In genomic region chr11:102144957-102145470, GRCm38 (mm10) we compare ENCODE assay signal across 9 mouse cellular contexts. TPM values are rescaled to one million over a fixed set of nuclear protein-coding genes. Genes with fewer than 3 reads are reported as not detected.
DNase-seq lines count a peak whose midpoint lies in the region; ATAC-seq and TF ChIP-seq lines count a peak whose summit lies in the region.
"Had no signal": no experiment of that assay in that cellular context is flagged by ENCODE, and none has a peak within 500 bp of the region (broad histone marks: within the 10 kb centered on the region; RNA-seq: fewer than 3 reads in every experiment).

No protein-coding gene starts in this region.

- H3K27ac ChIP-seq in lung, embryonic 14.5 days (ENCODE audit: low read depth) = no peak overlapping the region
- no peak overlapping the region for H3K27ac ChIP-seq in forebrain, embryonic 10.5 days
- H3K27ac ChIP-seq in limb, embryonic 13.5 days = no peak overlapping the region
- H3K27ac ChIP-seq in small intestine, adult 2 months (ENCODE audit: insufficient read depth, low read depth, low read length) = peak overlapping the region; percentile 98

- H3K4me2 ChIP-seq in lung, embryonic 14.5 days = peak overlapping the region; percentile 59
- H3K4me2 ChIP-seq in limb, embryonic 13.5 days (replicated peaks) = peak overlapping the region; percentile 66

- no peaks in the 10 kb centered on the region for H3K9me3 ChIP-seq in lung, embryonic 14.5 days (ENCODE audit: low read depth, low read length)
- no peaks in the 10 kb centered on the region for H3K9me3 ChIP-seq in forebrain, embryonic 10.5 days
- no peaks in the 10 kb centered on the region for H3K9me3 ChIP-seq in limb, embryonic 13.5 days

- peaks cover 4% of the 10 kb centered on the region; the same call in 1 of the 2 replicates for H3K4me1 ChIP-seq in lung, embryonic 14.5 days (ENCODE audit: insufficient read depth)
- peaks cover 30% of the 10 kb centered on the region for H3K4me1 ChIP-seq in forebrain, embryonic 10.5 days
- H3K4me1 ChIP-seq in limb, embryonic 13.5 days = peaks cover 26% of the 10 kb centered on the region
- H3K4me1 ChIP-seq in small intestine, adult 2 months (ENCODE audit: control insufficient read depth, insufficient read depth, insufficient read length, low read length) = peaks cover 18% of the 10 kb centered on the region
- peaks cover 3% of the 10 kb centered on the region; the same call in 1 of the 2 replicates for H3K4me1 ChIP-seq in lung, adult 2 months (ENCODE audit: control insufficient read depth, insufficient read depth, low read length)

- no peak for TF ChIP-seq POLR2A in small intestine, adult 2 months (IDR thresholded peaks at IDR 0.05; ENCODE audit: low read depth, low read length)
- TF ChIP-seq POLR2A in lung, adult 2 months (IDR thresholded peaks at IDR 0.05; ENCODE audit: borderline replicate concordance, extremely low read depth, low read depth, low read length) = no peak

- DNase-seq in lung, embryonic 14.5 days = no peak
- DNase-seq in lung, postnatal 25 days (ENCODE audit: low spot score) = no peak
- DNase-seq in forebrain, embryonic 10.5 days (ENCODE audit: extremely low spot score, low spot score) = no peak
- no peak for DNase-seq in spleen, postnatal 10 days (ENCODE audit: low spot score in 2 of 2)
- no peak for DNase-seq in lung, adult 2 months
- DNase-seq: lung, postnatal 10 days had no signal

- peaks cover 51% of the 10 kb centered on the region for H3K27me3 ChIP-seq in lung, embryonic 14.5 days (ENCODE audit: insufficient read depth, low read length)
- peaks cover 81% of the 10 kb centered on the region for H3K27me3 ChIP-seq in forebrain, embryonic 10.5 days (ENCODE audit: poor library complexity, severe bottlenecking)
- peaks cover 77% of the 10 kb centered on the region for H3K27me3 ChIP-seq in limb, embryonic 13.5 days
- no peaks in the 10 kb centered on the region; the same call in 1 of the 2 replicates for H3K27me3 ChIP-seq in small intestine, adult 2 months (ENCODE audit: control insufficient read depth, insufficient read depth, low read length)

- 20% methylated on average over 13 of the region's 13 CpGs for WGBS in lung, embryonic 14.5 days
- 22% methylated on average over 13 of the region's 13 CpGs for WGBS in forebrain, embryonic 10.5 days
- WGBS in limb, embryonic 13.5 days = 17% methylated on average over 13 of the region's 13 CpGs
- WGBS in small intestine, adult 2 months = 14% methylated on average over 13 of the region's 13 CpGs
- WGBS in lung, adult 2 months = 24% methylated on average over 13 of the region's 13 CpGs

- H3K9ac ChIP-seq in lung, embryonic 14.5 days = no peak overlapping the region
- no peak overlapping the region for H3K9ac ChIP-seq in limb, embryonic 13.5 days

- no peaks in the 10 kb centered on the region for H3K36me3 ChIP-seq in lung, embryonic 14.5 days (ENCODE audit: insufficient read depth)
- no peaks in the 10 kb centered on the region for H3K36me3 ChIP-seq in forebrain, embryonic 10.5 days (replicated peaks)
- H3K36me3 ChIP-seq in limb, embryonic 13.5 days = no peaks in the 10 kb centered on the region
- H3K36me3 ChIP-seq in small intestine, adult 2 months (ENCODE audit: control insufficient read depth, insufficient read depth, low read length) = peaks cover 23% of the 10 kb centered on the region

- no peak for TF ChIP-seq CTCF in lung, embryonic 14.5 days (IDR thresholded peaks at IDR 0.05; ENCODE audit: low read depth)
- TF ChIP-seq CTCF in small intestine, adult 2 months (IDR thresholded peaks at IDR 0.05; ENCODE audit: extremely low read depth, insufficient read length, insufficient replicate concordance, low read depth, low read length) = no peak
- TF ChIP-seq CTCF in lung, adult 2 months (IDR thresholded peaks at IDR 0.05; ENCODE audit: insufficient read depth, low read length) = no peak

- peak overlapping the region; percentile 31 for H3K4me3 ChIP-seq in lung, embryonic 14.5 days (ENCODE audit: low read depth, low read length)
- H3K4me3 ChIP-seq in forebrain, embryonic 10.5 days = peak overlapping the region; percentile 44
- peak overlapping the region; percentile 40 for H3K4me3 ChIP-seq in limb, embryonic 13.5 days
- peak overlapping the region; percentile 85 for H3K4me3 ChIP-seq in small intestine, adult 2 months (ENCODE audit: low read depth, low read length)
- H3K4me3 ChIP-seq in lung, adult 2 months (replicated peaks; ENCODE audit: extremely low read depth, low read depth, low read length) = no peak overlapping the region

- no peak for ATAC-seq in lung, embryonic 14.5 days (ENCODE audit: insufficient read depth)
- no peak for ATAC-seq in limb, embryonic 13.5 days (ENCODE audit: low FRiP score, low read depth)
- no peak for ATAC-seq in granulocyte monocyte progenitor cell, adult 5-6 weeks (replicated peaks; ENCODE audit: poor library complexity, severe bottlenecking)

RNA-seq across cellular contexts. Expression of gene Nags, which starts 0.3 kb away (rescaled TPM):
- not detected in 2 replicates for polyA plus RNA-seq in lung, embryonic 14.5 days (2014; fragmentation: Nextera tagmentation; extraction: Ambion mirVana)
- polyA plus RNA-seq in forebrain, embryonic 10.5 days (2016; fragmentation: Nextera tagmentation; extraction: Ambion mirVana) = not detected in 2 replicates
- polyA plus RNA-seq in limb, embryonic 13.5 days (2015; fragmentation: Nextera tagmentation; extraction: Ambion mirVana) = 0.14 TPM in 1 of 2 replicates, not detected in the other
- polyA plus RNA-seq in small intestine, adult 2 months (2012; rRNA removed) = 44.2 and 87.7 TPM in 2 replicates
- polyA plus RNA-seq in lung, adult 2 months (2012; rRNA removed) = 0.41 and 0.72 TPM in 2 replicates
- not detected in 2 replicates for total RNA-seq in granulocyte monocyte progenitor cell, adult 5-6 weeks (2014; fragmentation: Nextera tagmentation)
- total RNA-seq in granulocyte monocyte progenitor cell, adult 5-6 weeks (2017) = 0.04 TPM in 1 of 2 replicates, not detected in the other

RNA-seq across cellular contexts. Expression of gene Tmem101, which starts 11.2 kb away (rescaled TPM):
- 26.3 and 26.8 TPM in 2 replicates for polyA plus RNA-seq in lung, embryonic 14.5 days (2014; fragmentation: Nextera tagmentation; extraction: Ambion mirVana)
- 37.3 and 39.8 TPM in 2 replicates for polyA plus RNA-seq in forebrain, embryonic 10.5 days (2016; fragmentation: Nextera tagmentation; extraction: Ambion mirVana)
- 44.7 and 46.1 TPM in 2 replicates for polyA plus RNA-seq in limb, embryonic 13.5 days (2015; fragmentation: Nextera tagmentation; extraction: Ambion mirVana)
- 8.3 and 13.0 TPM in 2 replicates for polyA plus RNA-seq in small intestine, adult 2 months (2012; rRNA removed)
- polyA plus RNA-seq in lung, adult 2 months (2012; rRNA removed) = 20.5 and 26.7 TPM in 2 replicates
- total RNA-seq in granulocyte monocyte progenitor cell, adult 5-6 weeks (2014; fragmentation: Nextera tagmentation) = 11.8 and 19.4 TPM in 2 replicates
- 14.8 and 32.0 TPM in 2 replicates for total RNA-seq in granulocyte monocyte progenitor cell, adult 5-6 weeks (2017)

RNA-seq across cellular contexts. Expression of gene Pyy, which starts 37.4 kb away (rescaled TPM):
- not detected in 2 replicates for polyA plus RNA-seq in lung, embryonic 14.5 days (2014; fragmentation: Nextera tagmentation; extraction: Ambion mirVana)
- not detected in 2 replicates for polyA plus RNA-seq in forebrain, embryonic 10.5 days (2016; fragmentation: Nextera tagmentation; extraction: Ambion mirVana)
- not detected in 2 replicates for polyA plus RNA-seq in limb, embryonic 13.5 days (2015; fragmentation: Nextera tagmentation; extraction: Ambion mirVana)
- 137 and 596 TPM in 2 replicates for polyA plus RNA-seq in small intestine, adult 2 months (2012; rRNA removed)
- 9.6 TPM in 1 of 2 replicates, not detected in the other for polyA plus RNA-seq in lung, adult 2 months (2012; rRNA removed)
- not detected in 2 replicates for total RNA-seq in granulocyte monocyte progenitor cell, adult 5-6 weeks (2014; fragmentation: Nextera tagmentation)
- not detected in 2 replicates for total RNA-seq in granulocyte monocyte progenitor cell, adult 5-6 weeks (2017)

RNA-seq across cellular contexts. Expression of gene Lsm12, which starts 40.1 kb away (rescaled TPM):
- polyA plus RNA-seq in lung, embryonic 14.5 days (2014; fragmentation: Nextera tagmentation; extraction: Ambion mirVana) = 93.2 and 109 TPM in 2 replicates
- polyA plus RNA-seq in forebrain, embryonic 10.5 days (2016; fragmentation: Nextera tagmentation; extraction: Ambion mirVana) = 137 and 141 TPM in 2 replicates
- polyA plus RNA-seq in limb, embryonic 13.5 days (2015; fragmentation: Nextera tagmentation; extraction: Ambion mirVana) = 134 and 145 TPM in 2 replicates
- polyA plus RNA-seq in small intestine, adult 2 months (2012; rRNA removed) = 8.3 and 18.7 TPM in 2 replicates
- polyA plus RNA-seq in lung, adult 2 months (2012; rRNA removed) = 20.8 and 30.6 TPM in 2 replicates
- total RNA-seq in granulocyte monocyte progenitor cell, adult 5-6 weeks (2014; fragmentation: Nextera tagmentation) = 109 and 123 TPM in 2 replicates
- total RNA-seq in granulocyte monocyte progenitor cell, adult 5-6 weeks (2017) = 67.6 and 77.7 TPM in 2 replicates

RNA-seq across cellular contexts. Expression of gene Ppy, which starts 43.9 kb away (rescaled TPM):
- polyA plus RNA-seq in lung, embryonic 14.5 days (2014; fragmentation: Nextera tagmentation; extraction: Ambion mirVana) = not detected in 2 replicates
- not detected in 2 replicates for polyA plus RNA-seq in forebrain, embryonic 10.5 days (2016; fragmentation: Nextera tagmentation; extraction: Ambion mirVana)
- polyA plus RNA-seq in limb, embryonic 13.5 days (2015; fragmentation: Nextera tagmentation; extraction: Ambion mirVana) = not detected in 2 replicates
- 11.5 TPM in 1 of 2 replicates, not detected in the other for polyA plus RNA-seq in small intestine, adult 2 months (2012; rRNA removed)
- 6.3 and 9.8 TPM in 2 replicates for polyA plus RNA-seq in lung, adult 2 months (2012; rRNA removed)
- not detected in 2 replicates for total RNA-seq in granulocyte monocyte progenitor cell, adult 5-6 weeks (2014; fragmentation: Nextera tagmentation)
- not detected in 2 replicates for total RNA-seq in granulocyte monocyte progenitor cell, adult 5-6 weeks (2017)

Comparison
In these comparisons a context has a peak if more than half of its experiments do, and no peak if none do; other contexts are left out.
1. RNA of gene Nags, which starts 0.3 kb away (polyA plus RNA-seq): 44.2 to 87.7 TPM in small intestine, adult 2 months; 0.41 to 0.72 TPM in lung, adult 2 months, not detected in lung, embryonic 14.5 days, not detected in forebrain, embryonic 10.5 days and 0.14 TPM in limb, embryonic 13.5 days; every median in the first group is over 10 times any median in the second.
2. RNA of gene Pyy, which starts 37.4 kb away (polyA plus RNA-seq): 137 to 596 TPM in small intestine, adult 2 months; not detected in lung, embryonic 14.5 days, not detected in forebrain, embryonic 10.5 days, not detected in limb, embryonic 13.5 days and 9.6 TPM in lung, adult 2 months; every median in the first group is over 10 times any median in the second.